Mouse (Mus musculus): ENCODE data around the gene Pate4. TPM values are rescaled to one million over a fixed set of nuclear protein-coding genes. Genes with fewer than 3 reads are reported as not detected.

Gene Pate4
- total and polyA plus RNA-seq, 3 experiments = not detected

GRCm38 (mm10) chr9:35587674-35588073 lies 24.1 kb downstream of the Pate4 start:
- Histone ChIP-seq H3K27ac (ENCODE audit: control insufficient read depth, low read depth, low read length) (no peak overlapping the region), H3K36me3 (ENCODE audit: control insufficient read depth in 1 of 2, insufficient read depth in 2 of 2, low read length in 2 of 2) (no peaks in the 10 kb centered on the region), H3K9ac (ENCODE audit: control insufficient read depth, low read depth, low read length, poor library complexity, severe bottlenecking) (no peak overlapping the region), H3K27me3 (ENCODE audit: control insufficient read depth in 1 of 2, insufficient read depth in 2 of 2, low read length in 2 of 2) (no peaks in the 10 kb centered on the region; a peak in 1 of 4 replicates), H3K4me3 (ENCODE audit: control insufficient read depth in 1 of 2, insufficient read depth in 1 of 2, low read depth in 2 of 2, low read length in 2 of 2) (no peak overlapping the region), H3K79me2 (ENCODE audit: control insufficient read depth, insufficient read depth, low read length, poor library complexity) (no peaks in the 10 kb centered on the region), H3K4me1 (ENCODE audit: control insufficient read depth in 1 of 2, insufficient read depth in 2 of 2, low read length in 2 of 2) (no peaks in the 10 kb centered on the region), H3K9me3 (replicated peaks; ENCODE audit: insufficient read depth, low read length) (no peaks in the 10 kb centered on the region)
- no peak for DNase-seq (ENCODE audit: low read depth, low spot score)
- TF ChIP-seq GATA1 (IDR thresholded peaks at IDR 0.05; ENCODE audit: low read depth, low read length) (no peak), EP300 (IDR thresholded peaks at IDR 0.05; ENCODE audit: low read depth in 1 of 2, low read length in 2 of 2) (no peak), CHD1 (IDR thresholded peaks at IDR 0.05; ENCODE audit: low read depth, low read length) (no peak), JUND (IDR thresholded peaks at IDR 0.05; ENCODE audit: low read depth, low read length) (no peak), CHD2 (IDR thresholded peaks at IDR 0.05; ENCODE audit: low read length) (no peak), MYB (IDR thresholded peaks at IDR 0.05; ENCODE audit: low read depth, low read length) (no peak), ETS1 (IDR thresholded peaks at IDR 0.05; ENCODE audit: low read depth, low read length) (no peak), SMC3 (IDR thresholded peaks at IDR 0.05; ENCODE audit: low read depth, low read length) (no peak), ZC3H11A (IDR thresholded peaks at IDR 0.05; ENCODE audit: low read depth, low read length) (no peak)

GRCm38 (mm10) chr9:35574416-35574815 lies 37.3 kb downstream of the Pate4 start:
- H3K9ac ChIP-seq (ENCODE audit: control insufficient read depth, low read depth, low read length, poor library complexity, severe bottlenecking) = no peak overlapping the region
- H3K9me3 ChIP-seq (replicated peaks; ENCODE audit: insufficient read depth, low read length) = no peaks in the 10 kb centered on the region
- H3K79me2 ChIP-seq (ENCODE audit: control insufficient read depth, insufficient read depth, low read length, poor library complexity) = peaks cover 4% of the 10 kb centered on the region
- no peak for DNase-seq (ENCODE audit: low read depth, low spot score)
- H3K36me3 ChIP-seq (ENCODE audit: control insufficient read depth in 1 of 2, insufficient read depth in 2 of 2, low read length in 2 of 2) = no peaks in the 10 kb centered on the region
- no peaks in the 10 kb centered on the region for H3K27me3 ChIP-seq (ENCODE audit: control insufficient read depth in 1 of 2, insufficient read depth in 2 of 2, low read length in 2 of 2)
- H3K27ac ChIP-seq (ENCODE audit: control insufficient read depth, low read depth, low read length) = no peak overlapping the region
- TF ChIP-seq E2F4 (IDR thresholded peaks at IDR 0.05; ENCODE audit: borderline replicate concordance, low read depth, low read length) (no peak), MEF2A (IDR thresholded peaks at IDR 0.05; ENCODE audit: extremely low read depth, insufficient replicate concordance, low read depth, low read length, poor library complexity, severe bottlenecking) (no peak), USF1 (IDR thresholded peaks at IDR 0.05; ENCODE audit: low read depth, low read length) (no peak), ZC3H11A (IDR thresholded peaks at IDR 0.05; ENCODE audit: low read depth, low read length) (no peak), MYC (IDR thresholded peaks at IDR 0.05; ENCODE audit: low read depth, low read length) (no peak), ZNF384 (IDR thresholded peaks at IDR 0.05; ENCODE audit: low read depth, low read length) (no peak), SMC3 (IDR thresholded peaks at IDR 0.05; ENCODE audit: low read depth, low read length) (no peak)
- H3K4me3 ChIP-seq (ENCODE audit: control insufficient read depth in 1 of 2, insufficient read depth in 1 of 2, low read depth in 2 of 2, low read length in 2 of 2) = no peak overlapping the region
- H3K4me1 ChIP-seq (ENCODE audit: control insufficient read depth in 1 of 2, insufficient read depth in 2 of 2, low read length in 2 of 2) = peaks cover 0 to 4% of the 10 kb centered on the region in 2 experiments; a peak in 1 of 4 replicates

- Histone ChIP-seq H3K27ac (ENCODE audit: control insufficient read depth, low read depth, low read length) (peak overlapping the region; percentile 95), H3K36me3 (ENCODE audit: control insufficient read depth in 1 of 2, insufficient read depth in 2 of 2, low read length in 2 of 2) (peaks cover 9 to 21% of the 10 kb centered on the region in 2 experiments), H3K4me1 (ENCODE audit: control insufficient read depth in 1 of 2, insufficient read depth in 2 of 2, low read length in 2 of 2) (peaks cover 0 to 6% of the 10 kb centered on the region in 2 experiments; a peak in 1 of 4 replicates), H3K79me2 (ENCODE audit: control insufficient read depth, insufficient read depth, low read length, poor library complexity) (peaks cover 11% of the 10 kb centered on the region), H3K9me3 (replicated peaks; ENCODE audit: insufficient read depth, low read length) (no peaks in the 10 kb centered on the region), H3K9ac (ENCODE audit: control insufficient read depth, low read depth, low read length, poor library complexity, severe bottlenecking) (peak overlapping the region; percentile 91), H3K4me3 (ENCODE audit: control insufficient read depth in 1 of 2, insufficient read depth in 1 of 2, low read depth in 2 of 2, low read length in 2 of 2) (peak overlapping the region; percentile 81 to 99), H3K27me3 (ENCODE audit: control insufficient read depth in 1 of 2, insufficient read depth in 2 of 2, low read length in 2 of 2) (no peaks in the 10 kb centered on the region)
- TF ChIP-seq MXI1 (IDR thresholded peaks at IDR 0.05; ENCODE audit: low read depth, low read length) = no peak; the same call in 1 of the 2 replicates
- no peak for TF ChIP-seq TBP (IDR thresholded peaks at IDR 0.05; ENCODE audit: low read depth, low read length)
- TF ChIP-seq POLR2A (IDR thresholded peaks at IDR 0.05; ENCODE audit: control insufficient read depth in 1 of 2, insufficient read depth in 1 of 2, low read depth in 1 of 2, low read length in 2 of 2, poor library complexity in 1 of 2) = no peak
- peak in 1 of 2 experiments; percentile 11; a peak in 1 of 4 replicates for TF ChIP-seq EP300 (IDR thresholded peaks at IDR 0.05; ENCODE audit: low read depth in 1 of 2, low read length in 2 of 2)
- TF ChIP-seq GATA1 (IDR thresholded peaks at IDR 0.05; ENCODE audit: low read depth, low read length) = no peak
- no peak for TF ChIP-seq NELFE (IDR thresholded peaks at IDR 0.05; ENCODE audit: low read depth, low read length)
- DNase-seq (ENCODE audit: low read depth, low spot score) = no peak
Observed at GRCm38 (mm10) chr9:35570663-35571062, 41.1 kb downstream of the Pate4 start.
